Comparison of ENCODE assay signal across 11 mouse cellular contexts in the genomic region with DNA sequence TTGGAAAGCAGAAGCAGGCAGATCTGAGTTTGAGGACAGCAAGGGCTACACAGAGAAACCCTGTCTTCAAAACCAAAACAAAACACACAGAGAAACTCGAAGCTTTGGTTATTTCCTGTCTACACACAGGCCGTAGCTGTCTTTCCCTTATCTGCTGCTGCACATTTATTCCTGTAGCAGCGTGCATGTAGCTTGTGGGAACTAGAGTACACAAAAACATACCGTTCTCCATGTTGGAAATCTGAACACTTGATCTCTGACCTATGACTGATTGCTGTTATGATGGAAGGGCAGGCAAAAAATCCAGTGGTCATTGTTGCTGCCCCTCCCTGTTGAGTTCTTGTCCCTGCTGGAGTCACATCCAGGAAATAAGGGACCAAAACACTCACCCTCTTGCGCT. TPM values are rescaled to one million over a fixed set of nuclear protein-coding genes. Genes with fewer than 3 reads are reported as not detected.
DNase-seq lines count a peak whose midpoint lies in the region; ATAC-seq lines count a peak whose summit lies in the region.
"Had no signal": no experiment of that assay in that cellular context is flagged by ENCODE, and none has a peak within 500 bp of the region (broad histone marks: within the 10 kb centered on the region; RNA-seq: fewer than 3 reads in every experiment).

No protein-coding gene starts in this region.

- H3K27ac ChIP-seq in kidney, embryonic 15.5 days: peak overlapping the region; percentile 67; the same call in 1 of the 2 replicates
- H3K27ac ChIP-seq in liver, embryonic 12.5 days: peak overlapping the region; percentile 52
- H3K27ac ChIP-seq: hindbrain, embryonic 13.5 days had no signal

- H3K36me3 ChIP-seq in kidney, embryonic 15.5 days: peaks cover 32% of the 10 kb centered on the region
- peaks cover 71% of the 10 kb centered on the region for H3K36me3 ChIP-seq in liver, embryonic 12.5 days

- H3K27me3 ChIP-seq in kidney, embryonic 15.5 days: no peaks in the 10 kb centered on the region
- no peaks in the 10 kb centered on the region for H3K27me3 ChIP-seq in liver, embryonic 12.5 days (replicated peaks)
- H3K27me3 ChIP-seq: hindbrain, embryonic 13.5 days had no signal

- no peak overlapping the region for H3K4me2 ChIP-seq in kidney, embryonic 15.5 days
- H3K4me2 ChIP-seq in liver, embryonic 12.5 days: 0 out of 2 replicates have a peak overlapping the region, but pooled peaks have one; percentile 14
- H3K4me2 ChIP-seq: hindbrain, embryonic 13.5 days had no signal

- no peak for DNase-seq in kidney, postnatal 25 days
- peak; percentile 10 for DNase-seq in T-cell, adult 2 months (ENCODE audit: low spot score)
- DNase-seq: kidney, adult 9 months; layer of hippocampus, postnatal 36 days; thymus, postnatal 25 days had no signal

- peaks cover 16% of the 10 kb centered on the region for H3K4me1 ChIP-seq in kidney, embryonic 15.5 days
- H3K4me1 ChIP-seq in liver, embryonic 12.5 days: peaks cover 37% of the 10 kb centered on the region

- H3K9me3 ChIP-seq in kidney, embryonic 15.5 days (replicated peaks): no peaks in the 10 kb centered on the region
- H3K9me3 ChIP-seq in liver, embryonic 12.5 days (replicated peaks): no peaks in the 10 kb centered on the region
- H3K9me3 ChIP-seq: hindbrain, embryonic 13.5 days had no signal

- ATAC-seq in kidney, embryonic 15.5 days (replicated peaks; ENCODE audit: low FRiP score): no peak
- peak; percentile 63 for ATAC-seq in liver, embryonic 12.5 days
- ATAC-seq in megakaryocyte-erythroid progenitor cell, adult 5-6 weeks (replicated peaks; ENCODE audit: low FRiP score, low TSS enrichment, poor library complexity, severe bottlenecking): peak; percentile 93
- no peak for ATAC-seq in monocyte, adult 5-6 weeks (replicated peaks; ENCODE audit: insufficient number of reproducible peaks, low FRiP score, low TSS enrichment, poor library complexity, severe bottlenecking)
- ATAC-seq in erythroid progenitor cell, adult 5-6 weeks (replicated peaks; ENCODE audit: low FRiP score, poor library complexity, severe bottlenecking): no peak

- WGBS in kidney, embryonic 15.5 days: 61% methylated on average over 5 of the region's 5 CpGs
- WGBS in liver, embryonic 12.5 days (ENCODE audit: insufficient replicate concordance): 29% methylated on average over 5 of the region's 5 CpGs

- no peak overlapping the region for H3K9ac ChIP-seq in kidney, embryonic 15.5 days
- no peak overlapping the region for H3K9ac ChIP-seq in liver, embryonic 12.5 days
- H3K9ac ChIP-seq: hindbrain, embryonic 13.5 days had no signal

- H3K4me3 ChIP-seq in kidney, embryonic 15.5 days (replicated peaks): no peak overlapping the region
- H3K4me3 ChIP-seq in liver, embryonic 12.5 days: no peak overlapping the region
- H3K4me3 ChIP-seq: hindbrain, embryonic 13.5 days had no signal

RNA-seq across cellular contexts. Expression of a gene that starts 54.9 kb away (rescaled TPM):
- 10.0 and 10.5 TPM in 2 replicates for polyA plus RNA-seq in kidney, embryonic 15.5 days (2015; fragmentation: Nextera tagmentation; extraction: Ambion mirVana)
- polyA plus RNA-seq in liver, embryonic 12.5 days (2016; fragmentation: Nextera tagmentation; extraction: Ambion mirVana): 8.5 and 10.4 TPM in 2 replicates
- total RNA-seq in megakaryocyte-erythroid progenitor cell, adult 5-6 weeks (2014; fragmentation: Nextera tagmentation): 56.7 and 73.4 TPM in 2 replicates
- 44.1 and 55.3 TPM in 2 replicates for total RNA-seq in megakaryocyte-erythroid progenitor cell, adult 5-6 weeks (2017)
- 12.4 to 20.5 TPM (median 14.2 TPM) in 3 replicates for total RNA-seq in monocyte, adult 5-6 weeks (2017)
- total RNA-seq in erythroid progenitor cell, adult 5-6 weeks (2015; ENCODE audit: low replicate concordance): 27.8 and 31.0 TPM in 2 replicates
- total RNA-seq in erythroid progenitor cell, adult 5-6 weeks (2017; ENCODE audit: low replicate concordance): 21.2 and 40.1 TPM in 2 replicates

Comparison
In these comparisons a context has a peak if more than half of its experiments do, and no peak if none do; other contexts are left out.
1. ATAC-seq: peak in liver, embryonic 12.5 days (single experiment) and megakaryocyte-erythroid progenitor cell, adult 5-6 weeks (single experiment); none in kidney, embryonic 15.5 days (single experiment), monocyte, adult 5-6 weeks (single experiment) and erythroid progenitor cell, adult 5-6 weeks (single experiment).